11 mouse cellular contexts compared by ENCODE assay signal in genomic region chr3:88334029-88334658, GRCm38 (mm10). TPM values are rescaled to one million over a fixed set of nuclear protein-coding genes. Genes with fewer than 3 reads are reported as not detected.
DNase-seq lines count a peak whose midpoint lies in the region; ATAC-seq and TF ChIP-seq lines count a peak whose summit lies in the region.
"Had no signal": no experiment of that assay in that cellular context is flagged by ENCODE, and none has a peak within 500 bp of the region (broad histone marks: within the 10 kb centered on the region; RNA-seq: fewer than 3 reads in every experiment).

No protein-coding gene starts in this region.

- intact Hi-C loops in heart, postnatal 14 days (cut with DNase I), result no loop called here

- TF ChIP-seq CTCF in small intestine, adult 2 months (IDR thresholded peaks at IDR 0.05; ENCODE audit: extremely low read depth, insufficient read length, insufficient replicate concordance, low read depth, low read length), result no peak

- no peak for DNase-seq in heart, postnatal 14 days
- DNase-seq in intestine, embryonic 14.5 days (ENCODE audit: low spot score), result peak; percentile 74
- no peak for DNase-seq in limb, embryonic 14.5 days (ENCODE audit: low spot score)
- DNase-seq in spleen, postnatal 4 days (ENCODE audit: low spot score in 2 of 2), result no peak
- no peak for DNase-seq in left cerebral cortex, adult 9 months (ENCODE audit: low spot score in 2 of 2)
- DNase-seq in cerebellum, adult 11 months, result no peak
- DNase-seq: cerebellum, adult 18-20 months; spleen, adult 18-20 months had no signal

- no peaks in the 10 kb centered on the region; the same call in 1 of the 2 replicates for H3K27me3 ChIP-seq in heart, embryonic 13.5 days (replicated peaks)
- no peaks in the 10 kb centered on the region for H3K27me3 ChIP-seq in intestine, embryonic 14.5 days (replicated peaks; ENCODE audit: control insufficient read depth, insufficient read depth, low read length)
- no peaks in the 10 kb centered on the region for H3K27me3 ChIP-seq in limb, embryonic 14.5 days (ENCODE audit: control insufficient read depth, insufficient read depth, low read length)
- no peaks in the 10 kb centered on the region for H3K27me3 ChIP-seq in small intestine, adult 2 months (ENCODE audit: control insufficient read depth, insufficient read depth, low read length)
- H3K27me3 ChIP-seq: hindbrain, embryonic 15.5 days had no signal

- H3K36me3 ChIP-seq in heart, embryonic 13.5 days, result peaks cover 16% of the 10 kb centered on the region
- peaks cover 5% of the 10 kb centered on the region; the same call in 1 of the 2 replicates for H3K36me3 ChIP-seq in intestine, embryonic 14.5 days (ENCODE audit: control insufficient read depth, insufficient read depth, low read length)
- H3K36me3 ChIP-seq in limb, embryonic 14.5 days (ENCODE audit: control insufficient read depth, insufficient read depth, low read length), result peaks cover 10% of the 10 kb centered on the region; the same call in 1 of the 2 replicates
- peaks cover 7% of the 10 kb centered on the region for H3K36me3 ChIP-seq in small intestine, adult 2 months (ENCODE audit: control insufficient read depth, insufficient read depth, low read length)
- H3K36me3 ChIP-seq: hindbrain, embryonic 15.5 days had no signal

- peaks cover 41% of the 10 kb centered on the region for H3K4me1 ChIP-seq in heart, embryonic 13.5 days
- H3K4me1 ChIP-seq in intestine, embryonic 14.5 days (replicated peaks; ENCODE audit: control insufficient read depth, insufficient read depth, low read length), result peaks cover 12% of the 10 kb centered on the region
- peaks cover 12% of the 10 kb centered on the region for H3K4me1 ChIP-seq in limb, embryonic 14.5 days (ENCODE audit: control insufficient read depth, insufficient read depth, low read length)
- H3K4me1 ChIP-seq in small intestine, adult 2 months (ENCODE audit: control insufficient read depth, insufficient read depth, insufficient read length, low read length), result peaks cover 16% of the 10 kb centered on the region

- ATAC-seq in heart, embryonic 13.5 days (ENCODE audit: extremely low read depth, insufficient number of reproducible peaks, low FRiP score, low TSS enrichment), result no peak
- ATAC-seq in intestine, embryonic 14.5 days (replicated peaks; ENCODE audit: low FRiP score, low TSS enrichment, low read depth), result peak; percentile 16
- no peak for ATAC-seq in limb, embryonic 14.5 days (ENCODE audit: low FRiP score, low read depth)

- peak overlapping the region; percentile 75 for H3K4me2 ChIP-seq in heart, embryonic 13.5 days
- H3K4me2 ChIP-seq in intestine, embryonic 14.5 days (ENCODE audit: low read length), result peak overlapping the region; percentile 83
- H3K4me2 ChIP-seq in limb, embryonic 14.5 days (replicated peaks; ENCODE audit: low read depth, low read length, severe bottlenecking), result peak overlapping the region; percentile 64; the same call in 1 of the 2 replicates

- WGBS in heart, embryonic 13.5 days, result 42% methylated on average over 12 of the region's 12 CpGs
- WGBS in intestine, embryonic 14.5 days, result 40% methylated on average over 12 of the region's 12 CpGs
- WGBS in limb, embryonic 14.5 days, result 47% methylated on average over 12 of the region's 12 CpGs
- 23% methylated on average over 12 of the region's 12 CpGs for WGBS in small intestine, adult 2 months

- peak overlapping the region; percentile 58 for H3K9ac ChIP-seq in heart, embryonic 13.5 days
- H3K9ac ChIP-seq in intestine, embryonic 14.5 days (ENCODE audit: low read length), result peak overlapping the region; percentile 27
- no peak overlapping the region for H3K9ac ChIP-seq in limb, embryonic 14.5 days (ENCODE audit: low read depth, low read length, severe bottlenecking)
- H3K9ac ChIP-seq: hindbrain, embryonic 15.5 days had no signal

- no peak overlapping the region for H3K4me3 ChIP-seq in heart, embryonic 13.5 days
- H3K4me3 ChIP-seq in intestine, embryonic 14.5 days (ENCODE audit: low read depth, low read length), result peak overlapping the region; percentile 21
- H3K4me3 ChIP-seq in limb, embryonic 14.5 days (replicated peaks; ENCODE audit: low read length), result 0 out of 2 replicates have a peak overlapping the region, but pooled peaks have one; percentile 0
- peak overlapping the region; percentile 64 for H3K4me3 ChIP-seq in small intestine, adult 2 months (ENCODE audit: low read depth, low read length)

- no peak overlapping the region for H3K27ac ChIP-seq in heart, embryonic 13.5 days (replicated peaks)
- peak overlapping the region; percentile 78 for H3K27ac ChIP-seq in intestine, embryonic 14.5 days (ENCODE audit: low read depth)
- no peak overlapping the region for H3K27ac ChIP-seq in limb, embryonic 14.5 days (replicated peaks; ENCODE audit: low read depth, low read length)
- peak overlapping the region; percentile 99 for H3K27ac ChIP-seq in small intestine, adult 2 months (ENCODE audit: insufficient read depth, low read depth, low read length)
- H3K27ac ChIP-seq: hindbrain, embryonic 15.5 days had no signal

- no peaks in the 10 kb centered on the region for H3K9me3 ChIP-seq in heart, embryonic 13.5 days
- no peaks in the 10 kb centered on the region for H3K9me3 ChIP-seq in intestine, embryonic 14.5 days (ENCODE audit: control insufficient read depth, low read length)
- H3K9me3 ChIP-seq in limb, embryonic 14.5 days (ENCODE audit: control insufficient read depth, low read length), result no peaks in the 10 kb centered on the region
- H3K9me3 ChIP-seq: hindbrain, embryonic 15.5 days had no signal

- TF ChIP-seq POLR2A in limb, embryonic 14.5 days (IDR thresholded peaks at IDR 0.05; ENCODE audit: borderline replicate concordance, extremely low read depth, insufficient read depth, insufficient read length), result no peak
- TF ChIP-seq POLR2A in small intestine, adult 2 months (IDR thresholded peaks at IDR 0.05; ENCODE audit: low read depth, low read length), result 0 out of 2 replicates have a peak, but pooled peaks have one; percentile 11

RNA-seq across cellular contexts. Expression of gene Tmem79, which starts 1.8 kb away (rescaled TPM):
- polyA plus RNA-seq in heart, embryonic 13.5 days (2015; fragmentation: Nextera tagmentation; extraction: Ambion mirVana), result 1.6 TPM in 2 replicates
- total RNA-seq in heart, postnatal 14 days (2021), result 1 to 10 TPM; 1.6 TPM
- 17.1 and 17.3 TPM in 2 replicates for polyA plus RNA-seq in intestine, embryonic 14.5 days (2014; fragmentation: Nextera tagmentation; extraction: Ambion mirVana)
- 14.3 and 14.4 TPM in 2 replicates for polyA plus RNA-seq in limb, embryonic 14.5 days (2012; rRNA removed)
- 19.2 and 22.3 TPM in 2 replicates for polyA plus RNA-seq in limb, embryonic 14.5 days (2014; fragmentation: Nextera tagmentation; extraction: Ambion mirVana)
- polyA plus RNA-seq in small intestine, adult 2 months (2012; rRNA removed), result 32.5 and 47.1 TPM in 2 replicates

RNA-seq across cellular contexts. Expression of gene Smg5, which starts 1.9 kb away (rescaled TPM):
- 43.9 and 44.2 TPM in 2 replicates for polyA plus RNA-seq in heart, embryonic 13.5 days (2015; fragmentation: Nextera tagmentation; extraction: Ambion mirVana)
- 10 to 100 TPM; 41.5 to 44.3 TPM for total RNA-seq in heart, postnatal 14 days (2021)
- 39.4 and 40.1 TPM in 2 replicates for polyA plus RNA-seq in intestine, embryonic 14.5 days (2014; fragmentation: Nextera tagmentation; extraction: Ambion mirVana)
- polyA plus RNA-seq in limb, embryonic 14.5 days (2012; rRNA removed), result 83.3 and 88.1 TPM in 2 replicates
- 33.8 and 40.1 TPM in 2 replicates for polyA plus RNA-seq in limb, embryonic 14.5 days (2014; fragmentation: Nextera tagmentation; extraction: Ambion mirVana)
- 33.9 and 42.4 TPM in 2 replicates for polyA plus RNA-seq in small intestine, adult 2 months (2012; rRNA removed)

RNA-seq across cellular contexts. Expression of gene Glmp, which starts 9.3 kb away (rescaled TPM):
- 160 and 173 TPM in 2 replicates for polyA plus RNA-seq in heart, embryonic 13.5 days (2015; fragmentation: Nextera tagmentation; extraction: Ambion mirVana)
- 10 to 100 TPM; 90.8 to 98.8 TPM for total RNA-seq in heart, postnatal 14 days (2021)
- polyA plus RNA-seq in intestine, embryonic 14.5 days (2014; fragmentation: Nextera tagmentation; extraction: Ambion mirVana), result 140 and 161 TPM in 2 replicates
- 131 and 152 TPM in 2 replicates for polyA plus RNA-seq in limb, embryonic 14.5 days (2012; rRNA removed)
- polyA plus RNA-seq in limb, embryonic 14.5 days (2014; fragmentation: Nextera tagmentation; extraction: Ambion mirVana), result 127 and 130 TPM in 2 replicates
- 82.0 and 181 TPM in 2 replicates for polyA plus RNA-seq in small intestine, adult 2 months (2012; rRNA removed)

RNA-seq across cellular contexts. Expression of gene Paqr6, which starts 30.2 kb away (rescaled TPM):
- 2.6 and 3.8 TPM in 2 replicates for polyA plus RNA-seq in heart, embryonic 13.5 days (2015; fragmentation: Nextera tagmentation; extraction: Ambion mirVana)
- total RNA-seq in heart, postnatal 14 days (2021), result under 1 TPM; 0.22 to 0.67 TPM
- polyA plus RNA-seq in intestine, embryonic 14.5 days (2014; fragmentation: Nextera tagmentation; extraction: Ambion mirVana), result 1.5 and 2.4 TPM in 2 replicates
- polyA plus RNA-seq in limb, embryonic 14.5 days (2012; rRNA removed), result 15.9 and 17.2 TPM in 2 replicates
- polyA plus RNA-seq in limb, embryonic 14.5 days (2014; fragmentation: Nextera tagmentation; extraction: Ambion mirVana), result 13.9 and 15.1 TPM in 2 replicates
- 1.5 and 1.7 TPM in 2 replicates for polyA plus RNA-seq in small intestine, adult 2 months (2012; rRNA removed)

RNA-seq across cellular contexts. Expression of gene Cct3, which starts 37.2 kb away (rescaled TPM):
- polyA plus RNA-seq in heart, embryonic 13.5 days (2015; fragmentation: Nextera tagmentation; extraction: Ambion mirVana), result 400 and 448 TPM in 2 replicates
- 100 to 1,000 TPM; 165 to 187 TPM for total RNA-seq in heart, postnatal 14 days (2021)
- 566 and 608 TPM in 2 replicates for polyA plus RNA-seq in intestine, embryonic 14.5 days (2014; fragmentation: Nextera tagmentation; extraction: Ambion mirVana)
- polyA plus RNA-seq in limb, embryonic 14.5 days (2012; rRNA removed), result 285 and 326 TPM in 2 replicates
- polyA plus RNA-seq in limb, embryonic 14.5 days (2014; fragmentation: Nextera tagmentation; extraction: Ambion mirVana), result 476 and 516 TPM in 2 replicates
- polyA plus RNA-seq in small intestine, adult 2 months (2012; rRNA removed), result 46.0 and 73.9 TPM in 2 replicates

Comparison
In these comparisons a context has a peak if more than half of its experiments do, and no peak if none do; other contexts are left out.
1. H3K27ac ChIP-seq: peak in intestine, embryonic 14.5 days (single experiment) and small intestine, adult 2 months (single experiment); none in heart, embryonic 13.5 days (single experiment) and limb, embryonic 14.5 days (single experiment).
2. Peak in every context shown above with its lines, with median percentiles within 50 percentile points of each other: H3K4me2 ChIP-seq.